Mouse (Mus musculus): ENCODE data around the gene Brd4. TPM values are rescaled to one million over a fixed set of nuclear protein-coding genes. Genes with fewer than 3 reads are reported as not detected.

The Brd4 gene
- polyA plus RNA-seq, 1 experiment = 80.7 TPM

DNA sequence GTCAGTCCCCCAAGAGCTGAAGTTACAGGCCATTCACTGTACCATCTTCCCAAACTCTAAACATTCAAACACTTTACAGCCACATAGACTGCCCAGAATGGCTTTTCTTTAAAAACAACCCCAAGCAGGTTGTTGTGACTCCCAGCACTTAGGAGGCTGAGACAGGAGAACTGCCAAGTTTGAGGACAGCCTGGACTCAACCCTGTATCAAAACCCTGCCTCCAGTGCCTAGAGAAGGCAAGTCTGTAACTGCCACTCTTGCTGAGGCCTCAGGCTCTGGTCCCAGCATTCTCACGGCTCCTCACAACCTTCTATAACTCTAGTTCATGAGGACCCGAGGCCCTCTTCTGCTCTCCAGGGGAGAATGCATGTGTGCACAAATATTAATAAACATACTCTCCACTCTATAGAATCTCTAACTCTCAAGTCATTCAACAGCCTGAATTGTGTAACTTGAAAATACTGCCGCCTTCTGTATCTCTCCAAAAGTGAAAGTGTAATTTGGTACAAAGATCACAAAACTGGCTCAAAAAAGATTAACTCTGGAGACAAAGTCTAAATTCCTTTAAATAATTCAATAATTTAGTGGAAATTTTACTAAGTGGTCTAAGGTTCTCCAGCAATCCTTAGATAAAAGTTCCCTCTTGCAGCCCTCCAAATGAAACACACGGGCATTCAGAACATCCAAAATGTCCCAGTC is 2.8 kb downstream of the Brd4 start:
- Histone ChIP-seq H3K4me3 (ENCODE audit: insufficient read depth, low read length) (no peak overlapping the region), H3K27ac (ENCODE audit: insufficient read depth, low read length) (no peak overlapping the region)

DNA sequence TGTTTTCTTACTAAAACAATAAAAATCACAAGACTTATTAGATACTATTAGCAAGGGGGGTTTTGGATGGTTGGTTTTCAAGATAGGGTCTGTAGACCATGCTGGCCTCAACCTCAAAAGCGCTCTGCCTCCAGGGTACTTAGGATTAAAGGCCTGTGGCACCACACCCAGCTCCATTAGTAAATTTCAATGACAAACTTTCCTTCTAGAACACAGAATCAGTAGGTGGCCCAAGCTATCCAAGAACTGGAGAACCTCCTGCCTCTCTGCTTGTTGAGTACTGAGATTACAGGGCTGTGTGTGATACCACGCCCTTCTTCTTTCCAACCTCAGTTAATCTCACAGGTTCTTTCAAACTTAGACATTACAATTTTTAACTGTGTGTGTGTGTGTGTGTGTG is 3.4 kb downstream of the Brd4 start:
- Histone ChIP-seq H3K4me3 (ENCODE audit: insufficient read depth, low read length) (no peak overlapping the region), H3K27ac (ENCODE audit: insufficient read depth, low read length) (no peak overlapping the region), H3K4me1 (ENCODE audit: control insufficient read depth, insufficient read depth, low read length) (peaks cover 6% of the 10 kb centered on the region)
- TF ChIP-seq POLR2A (IDR thresholded peaks at IDR 0.05; ENCODE audit: low read depth, low read length) = no peak
- no peak for TF ChIP-seq CTCF (IDR thresholded peaks at IDR 0.05; ENCODE audit: borderline replicate concordance, insufficient read depth, low read length)

More for the DNA sequence above, 2.8 kb downstream of the Brd4 start:
- H3K4me1 ChIP-seq (ENCODE audit: control insufficient read depth, insufficient read depth, low read length) = peaks cover 6% of the 10 kb centered on the region
- no peak for TF ChIP-seq POLR2A (IDR thresholded peaks at IDR 0.05; ENCODE audit: low read depth, low read length)
- TF ChIP-seq CTCF (IDR thresholded peaks at IDR 0.05; ENCODE audit: borderline replicate concordance, insufficient read depth, low read length) = no peak

DNA sequence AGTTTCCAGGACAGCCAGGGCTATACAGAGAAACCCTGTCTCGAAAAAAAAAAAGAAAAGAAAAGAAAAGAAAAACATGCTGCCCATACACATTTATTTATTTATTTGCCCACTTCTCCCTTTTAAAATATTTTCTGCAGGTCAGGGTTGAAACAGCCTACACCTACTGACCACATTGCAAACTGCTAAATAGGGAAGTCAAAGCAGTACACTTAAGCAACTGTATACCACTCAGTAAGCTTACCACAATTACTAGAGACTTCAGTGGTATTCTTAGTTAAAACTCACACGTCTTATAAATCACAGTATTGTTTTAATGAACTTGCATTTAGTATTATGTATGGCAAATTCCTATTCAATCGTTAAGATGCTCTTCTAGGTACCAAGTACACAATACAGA is 3.9 kb downstream of the Brd4 start:
- TF ChIP-seq POLR2A (IDR thresholded peaks at IDR 0.05; ENCODE audit: low read depth, low read length) = no peak
- no peak for TF ChIP-seq CTCF (IDR thresholded peaks at IDR 0.05; ENCODE audit: borderline replicate concordance, insufficient read depth, low read length)
- H3K4me1 ChIP-seq (ENCODE audit: control insufficient read depth, insufficient read depth, low read length) = peaks cover 6% of the 10 kb centered on the region
- H3K27ac ChIP-seq (ENCODE audit: insufficient read depth, low read length) = no peak overlapping the region
- no peak overlapping the region for H3K4me3 ChIP-seq (ENCODE audit: insufficient read depth, low read length)

DNA sequence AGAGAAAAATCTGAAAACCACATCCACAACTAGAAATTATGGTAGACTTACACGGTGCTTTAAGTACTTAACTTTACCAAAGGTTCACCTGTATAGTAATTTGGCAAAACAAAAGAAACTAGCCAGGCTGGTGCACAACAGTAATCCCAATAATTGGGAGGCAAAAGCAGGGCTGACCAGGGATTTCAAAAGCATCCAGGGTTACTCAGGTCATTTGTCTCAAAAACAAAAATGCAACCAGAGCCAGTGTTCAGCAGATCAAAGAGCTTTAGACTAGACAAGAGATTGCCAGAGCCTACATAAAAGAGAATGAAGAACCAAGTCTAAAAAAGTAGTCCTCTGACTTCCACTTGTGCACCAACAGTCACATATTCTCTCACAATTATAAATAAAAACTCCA is 7.3 kb downstream of the Brd4 start:
- Histone ChIP-seq H3K4me3 (ENCODE audit: insufficient read depth, low read length) (no peak overlapping the region), H3K4me1 (ENCODE audit: control insufficient read depth, insufficient read depth, low read length) (peaks cover 6% of the 10 kb centered on the region; the same call in 1 of the 2 replicates), H3K27ac (ENCODE audit: insufficient read depth, low read length) (no peak overlapping the region)
- TF ChIP-seq CTCF (IDR thresholded peaks at IDR 0.05; ENCODE audit: borderline replicate concordance, insufficient read depth, low read length) (no peak), POLR2A (IDR thresholded peaks at IDR 0.05; ENCODE audit: low read depth, low read length) (no peak)

DNA sequence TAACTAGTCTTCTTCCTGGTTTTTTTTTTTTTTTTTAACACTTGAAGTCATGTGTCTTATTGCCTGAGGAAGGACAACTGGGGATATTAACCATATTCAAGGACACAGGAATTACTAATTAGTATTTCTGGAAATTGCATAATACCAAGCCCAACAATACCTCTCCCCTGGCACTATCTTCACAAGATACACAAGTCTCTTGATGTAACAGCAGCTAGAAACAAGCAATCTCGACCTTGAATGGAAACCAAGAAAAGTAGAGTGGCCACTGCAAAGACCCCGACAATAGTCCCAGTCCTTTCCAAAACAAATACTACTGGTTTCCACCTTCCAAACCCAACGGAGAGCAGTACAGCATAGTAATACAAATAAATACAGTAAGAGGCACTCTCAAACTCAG is 9.0 kb downstream of the Brd4 start:
- Histone ChIP-seq H3K4me1 (ENCODE audit: control insufficient read depth, insufficient read depth, low read length) (peaks cover 2% of the 10 kb centered on the region; the same call in 1 of the 2 replicates), H3K4me3 (ENCODE audit: insufficient read depth, low read length) (no peak overlapping the region), H3K27ac (ENCODE audit: insufficient read depth, low read length) (no peak overlapping the region)
- TF ChIP-seq POLR2A (IDR thresholded peaks at IDR 0.05; ENCODE audit: low read depth, low read length) (no peak), CTCF (IDR thresholded peaks at IDR 0.05; ENCODE audit: borderline replicate concordance, insufficient read depth, low read length) (no peak)

DNA sequence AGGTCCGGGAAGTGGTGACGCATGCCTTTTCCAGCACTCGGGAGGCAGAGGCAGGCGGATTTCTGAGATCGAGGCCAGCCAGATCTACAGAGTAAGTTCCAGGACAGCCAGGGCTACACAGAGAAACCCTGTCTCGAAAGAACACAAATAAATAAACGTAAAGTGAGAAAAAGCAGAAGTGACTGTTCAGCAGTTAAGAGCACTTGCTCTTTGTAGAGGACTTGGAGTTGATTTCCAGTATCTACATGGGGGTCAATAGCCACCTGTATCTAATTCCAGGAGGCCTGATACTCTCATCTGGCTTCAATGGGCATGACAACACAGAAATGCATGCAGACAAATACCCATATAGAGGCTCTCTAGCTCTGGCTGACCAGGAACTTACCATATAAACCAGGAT is 15.4 kb downstream of the Brd4 start:
- Histone ChIP-seq H3K4me1 (ENCODE audit: control insufficient read depth, insufficient read depth, low read length) (peaks cover 5% of the 10 kb centered on the region; the same call in 1 of the 2 replicates), H3K27ac (ENCODE audit: insufficient read depth, low read length) (no peak overlapping the region), H3K4me3 (ENCODE audit: insufficient read depth, low read length) (no peak overlapping the region)
- TF ChIP-seq CTCF (IDR thresholded peaks at IDR 0.05; ENCODE audit: borderline replicate concordance, insufficient read depth, low read length) = no peak
- TF ChIP-seq POLR2A (IDR thresholded peaks at IDR 0.05; ENCODE audit: low read depth, low read length) = no peak

DNA sequence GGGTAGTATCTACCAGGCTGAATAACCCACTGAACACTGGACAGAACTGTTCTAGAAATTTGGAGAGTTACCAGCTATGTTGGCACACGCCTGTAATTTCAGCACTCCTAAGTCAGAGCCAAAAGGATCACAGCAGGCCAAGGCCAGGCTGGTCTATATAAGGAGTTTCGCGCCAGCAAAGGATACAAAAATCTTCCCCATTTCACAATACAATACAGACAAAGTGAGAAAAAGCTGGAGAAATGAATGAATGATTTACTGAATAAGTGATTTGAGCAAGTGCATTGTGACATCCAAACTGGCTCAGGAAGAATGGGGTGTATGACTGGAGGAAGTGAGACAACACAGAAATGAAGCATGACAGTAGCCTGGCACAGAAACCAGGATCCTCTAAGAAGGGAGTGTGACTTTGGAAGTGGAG is 16.0 kb downstream of the Brd4 start:
- H3K27ac ChIP-seq (ENCODE audit: insufficient read depth, low read length) = no peak overlapping the region
- TF ChIP-seq CTCF (IDR thresholded peaks at IDR 0.05; ENCODE audit: borderline replicate concordance, insufficient read depth, low read length) = no peak
- no peak for TF ChIP-seq POLR2A (IDR thresholded peaks at IDR 0.05; ENCODE audit: low read depth, low read length)
- no peak overlapping the region for H3K4me3 ChIP-seq (ENCODE audit: insufficient read depth, low read length)
- peaks cover 5% of the 10 kb centered on the region; the same call in 1 of the 2 replicates for H3K4me1 ChIP-seq (ENCODE audit: control insufficient read depth, insufficient read depth, low read length)

DNA sequence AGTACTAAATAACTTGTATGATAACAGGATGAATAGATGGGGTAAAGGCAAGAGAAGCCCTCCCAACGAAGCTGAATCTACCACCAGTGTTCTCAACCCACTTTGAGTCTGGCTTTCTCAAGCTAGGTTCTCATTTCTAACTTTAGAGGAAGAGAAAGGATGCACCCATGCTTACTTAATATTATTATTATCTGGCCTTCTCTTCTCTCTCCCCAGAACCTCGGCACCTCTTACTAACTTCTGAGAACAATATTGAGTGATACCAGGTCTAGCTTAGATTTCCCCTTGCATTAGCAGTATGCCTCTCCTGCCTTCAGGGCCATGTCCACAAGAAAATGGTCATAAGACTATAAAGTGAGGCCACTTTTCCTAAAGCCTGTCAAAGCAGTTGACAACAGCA is 16.4 kb downstream of the Brd4 start:
- H3K4me1 ChIP-seq (ENCODE audit: control insufficient read depth, insufficient read depth, low read length) = peaks cover 5% of the 10 kb centered on the region; the same call in 1 of the 2 replicates
- no peak overlapping the region for H3K27ac ChIP-seq (ENCODE audit: insufficient read depth, low read length)
- H3K4me3 ChIP-seq (ENCODE audit: insufficient read depth, low read length) = no peak overlapping the region
- no peak for TF ChIP-seq CTCF (IDR thresholded peaks at IDR 0.05; ENCODE audit: borderline replicate concordance, insufficient read depth, low read length)
- TF ChIP-seq POLR2A (IDR thresholded peaks at IDR 0.05; ENCODE audit: low read depth, low read length) = no peak

DNA sequence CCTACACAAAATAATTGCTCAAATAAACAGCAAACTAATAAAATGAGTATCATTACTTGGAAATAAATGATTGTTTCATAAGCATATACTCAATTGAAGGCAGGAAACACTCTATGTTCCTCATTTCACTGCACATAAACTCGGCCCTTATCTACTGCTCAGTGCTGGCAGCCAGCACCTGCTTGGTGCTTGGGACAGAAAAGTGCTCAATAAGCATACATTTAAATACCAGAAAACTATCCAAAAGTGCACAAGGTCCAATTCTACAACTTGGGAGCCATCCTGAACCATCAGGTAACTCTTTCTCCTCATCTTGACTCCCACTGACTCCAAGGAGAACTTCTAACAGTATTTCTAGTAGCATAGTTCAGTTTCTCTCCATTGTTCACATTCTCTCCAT is 16.9 kb downstream of the Brd4 start:
- Histone ChIP-seq H3K4me3 (ENCODE audit: insufficient read depth, low read length) (no peak overlapping the region), H3K27ac (ENCODE audit: insufficient read depth, low read length) (no peak overlapping the region), H3K4me1 (ENCODE audit: control insufficient read depth, insufficient read depth, low read length) (peaks cover 5% of the 10 kb centered on the region; the same call in 1 of the 2 replicates)
- TF ChIP-seq POLR2A (IDR thresholded peaks at IDR 0.05; ENCODE audit: low read depth, low read length) (no peak), CTCF (IDR thresholded peaks at IDR 0.05; ENCODE audit: borderline replicate concordance, insufficient read depth, low read length) (no peak)

DNA sequence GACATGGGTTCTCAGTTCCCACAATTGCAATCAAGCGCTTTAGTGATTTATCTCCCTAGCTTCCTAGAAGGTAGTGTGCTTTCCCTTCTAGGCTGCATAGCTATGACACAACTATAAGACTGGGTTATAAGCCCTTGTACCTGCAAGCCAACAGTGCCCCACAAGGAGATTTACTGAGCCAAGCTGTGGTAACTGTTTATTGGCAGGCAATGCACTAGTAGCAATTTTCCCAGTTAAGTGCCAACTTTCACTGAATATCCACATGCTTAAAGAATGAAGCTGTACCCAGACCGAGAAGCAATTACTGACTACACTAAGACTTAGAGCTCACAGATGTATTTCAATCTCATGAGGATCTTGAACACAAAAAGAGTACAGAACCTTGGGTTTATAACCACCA is 20.9 kb downstream of the Brd4 start:
- no peak overlapping the region for H3K27ac ChIP-seq (ENCODE audit: insufficient read depth, low read length)
- H3K4me1 ChIP-seq (ENCODE audit: control insufficient read depth, insufficient read depth, low read length) = peaks cover 3% of the 10 kb centered on the region; the same call in 1 of the 2 replicates
- no peak overlapping the region for H3K4me3 ChIP-seq (ENCODE audit: insufficient read depth, low read length)
- TF ChIP-seq CTCF (IDR thresholded peaks at IDR 0.05; ENCODE audit: borderline replicate concordance, insufficient read depth, low read length) (no peak), POLR2A (IDR thresholded peaks at IDR 0.05; ENCODE audit: low read depth, low read length) (no peak)

Measured in embryonic fibroblast, embryonic 13.5 days (primary cell).